ENCODE assay signal across 11 mouse cellular contexts in genomic region chr16:77076954-77077735, GRCm38 (mm10).
DNase-seq lines count a peak whose midpoint lies in the region; ATAC-seq and TF ChIP-seq lines count a peak whose summit lies in the region.
"Had no signal": no experiment of that assay in that cellular context is flagged by ENCODE, and none has a peak within 500 bp of the region (broad histone marks: within the 10 kb centered on the region; RNA-seq: fewer than 3 reads in every experiment).

No protein-coding gene starts in this region.

- H3K9ac ChIP-seq in heart, embryonic 14.5 days (ENCODE audit: low read length) = peak overlapping the region; percentile 30; the same call in 1 of the 2 replicates
- no peak overlapping the region for H3K9ac ChIP-seq in heart, embryonic 12.5 days
- H3K9ac ChIP-seq in liver, postnatal 0 days (replicated peaks) = no peak overlapping the region
- H3K9ac ChIP-seq: hindbrain, embryonic 15.5 days had no signal

- H3K27ac ChIP-seq in heart, embryonic 14.5 days (replicated peaks in 1 of 2; ENCODE audit: control insufficient read depth in 1 of 2, insufficient read depth in 1 of 2, low read depth in 2 of 2, low read length in 2 of 2) = no peak overlapping the region
- H3K27ac ChIP-seq in heart, embryonic 12.5 days (ENCODE audit: poor library complexity, severe bottlenecking) = no peak overlapping the region
- H3K27ac ChIP-seq in liver, postnatal 0 days (ENCODE audit: low read depth) = no peak overlapping the region
- H3K27ac ChIP-seq in hindbrain, embryonic 10.5 days = no peak overlapping the region
- H3K27ac ChIP-seq: hindbrain, embryonic 15.5 days; stomach, postnatal 0 days had no signal

- no peak overlapping the region for H3K4me3 ChIP-seq in heart, embryonic 14.5 days (ENCODE audit: control insufficient read depth in 1 of 2, insufficient read depth in 1 of 2, low read depth in 1 of 2, low read length in 2 of 2)
- H3K4me3 ChIP-seq in heart, embryonic 12.5 days = no peak overlapping the region
- H3K4me3 ChIP-seq in liver, postnatal 0 days (ENCODE audit: low read depth, low read length) = no peak overlapping the region
- H3K4me3 ChIP-seq in hindbrain, embryonic 10.5 days = no peak overlapping the region
- H3K4me3 ChIP-seq: hindbrain, embryonic 15.5 days had no signal

- no peak for ATAC-seq in heart, embryonic 14.5 days (ENCODE audit: insufficient number of reproducible peaks, insufficient read depth, low FRiP score, low read depth)
- no peak for ATAC-seq in heart, embryonic 12.5 days (ENCODE audit: insufficient number of reproducible peaks, low FRiP score)
- no peak for ATAC-seq in liver, postnatal 0 days

- DNase-seq in cerebellum, adult 18-20 months = peak; percentile 63 to 64
- peak; percentile 20 for DNase-seq in layer of hippocampus, adult 9-11 months
- peak; percentile 25 for DNase-seq in right cerebral cortex, postnatal 14 days
- DNase-seq in liver, postnatal 0 days = no peak
- DNase-seq in hindbrain, embryonic 10.5 days (ENCODE audit: low spot score) = no peak
- no peak for DNase-seq in spleen, adult 12 weeks (ENCODE audit: low spot score)

- no peaks in the 10 kb centered on the region for H3K27me3 ChIP-seq in heart, embryonic 14.5 days (ENCODE audit: control insufficient read depth, insufficient read depth, low read length)
- H3K27me3 ChIP-seq in heart, embryonic 12.5 days (replicated peaks) = no peaks in the 10 kb centered on the region
- no peaks in the 10 kb centered on the region for H3K27me3 ChIP-seq in liver, postnatal 0 days (ENCODE audit: insufficient read depth, low read length)
- no peaks in the 10 kb centered on the region for H3K27me3 ChIP-seq in hindbrain, embryonic 10.5 days (ENCODE audit: insufficient read depth, poor library complexity, severe bottlenecking)
- H3K27me3 ChIP-seq: hindbrain, embryonic 15.5 days had no signal

- H3K4me2 ChIP-seq in heart, embryonic 14.5 days (ENCODE audit: low read length) = no peak overlapping the region
- H3K4me2 ChIP-seq in heart, embryonic 12.5 days = no peak overlapping the region
- H3K4me2 ChIP-seq in liver, postnatal 0 days (ENCODE audit: low read depth, low read length) = no peak overlapping the region
- H3K4me2 ChIP-seq: hindbrain, embryonic 15.5 days had no signal

- peaks cover 2 to 3% of the 10 kb centered on the region in 2 experiments; a peak in 2 of 4 replicates for H3K4me1 ChIP-seq in heart, embryonic 14.5 days (ENCODE audit: control insufficient read depth in 2 of 2, insufficient read depth in 2 of 2, low read length in 2 of 2)
- peaks cover 3% of the 10 kb centered on the region; the same call in 1 of the 2 replicates for H3K4me1 ChIP-seq in heart, embryonic 12.5 days (replicated peaks)
- no peaks in the 10 kb centered on the region for H3K4me1 ChIP-seq in liver, postnatal 0 days (ENCODE audit: insufficient read depth)
- H3K4me1 ChIP-seq in hindbrain, embryonic 10.5 days (replicated peaks) = no peaks in the 10 kb centered on the region
- H3K4me1 ChIP-seq: hindbrain, embryonic 15.5 days had no signal

- no peak for TF ChIP-seq CTCF in liver, postnatal 0 days (IDR thresholded peaks at IDR 0.05; ENCODE audit: low read depth)

- peaks cover 73% of the 10 kb centered on the region for H3K36me3 ChIP-seq in heart, embryonic 14.5 days (ENCODE audit: control insufficient read depth, insufficient read depth, low read length)
- H3K36me3 ChIP-seq in heart, embryonic 12.5 days = peaks cover 52% of the 10 kb centered on the region
- H3K36me3 ChIP-seq in liver, postnatal 0 days (replicated peaks; ENCODE audit: insufficient read depth, low read length) = peaks cover 74% of the 10 kb centered on the region
- H3K36me3 ChIP-seq in hindbrain, embryonic 10.5 days = peaks cover 69% of the 10 kb centered on the region

- no peaks in the 10 kb centered on the region for H3K9me3 ChIP-seq in heart, embryonic 14.5 days (ENCODE audit: control insufficient read depth, low read length)
- no peaks in the 10 kb centered on the region for H3K9me3 ChIP-seq in heart, embryonic 12.5 days (replicated peaks)
- H3K9me3 ChIP-seq in liver, postnatal 0 days (ENCODE audit: low read length) = no peaks in the 10 kb centered on the region
- H3K9me3 ChIP-seq in hindbrain, embryonic 10.5 days = no peaks in the 10 kb centered on the region
- H3K9me3 ChIP-seq: G1E; hindbrain, embryonic 15.5 days had no signal

- 50% methylated on average over 15 of the region's 15 CpGs for WGBS in heart, embryonic 14.5 days
- 58% methylated on average over 15 of the region's 15 CpGs for WGBS in heart, embryonic 12.5 days
- WGBS in liver, postnatal 0 days (ENCODE audit: insufficient replicate concordance) = 91% methylated on average over 15 of the region's 15 CpGs
- WGBS in hindbrain, embryonic 10.5 days = 68% methylated on average over 15 of the region's 15 CpGs

- TF ChIP-seq EP300 in liver, postnatal 0 days (IDR thresholded peaks at IDR 0.05; ENCODE audit: low read depth) = no peak

Comparison
In these comparisons a context has a peak if more than half of its experiments do, and no peak if none do; other contexts are left out.
1. DNase-seq: peak in cerebellum, adult 18-20 months (2 of 2), layer of hippocampus, adult 9-11 months (single experiment) and right cerebral cortex, postnatal 14 days (single experiment); none in liver, postnatal 0 days (single experiment), hindbrain, embryonic 10.5 days (single experiment) and spleen, adult 12 weeks (single experiment).